In the genomic region with DNA sequence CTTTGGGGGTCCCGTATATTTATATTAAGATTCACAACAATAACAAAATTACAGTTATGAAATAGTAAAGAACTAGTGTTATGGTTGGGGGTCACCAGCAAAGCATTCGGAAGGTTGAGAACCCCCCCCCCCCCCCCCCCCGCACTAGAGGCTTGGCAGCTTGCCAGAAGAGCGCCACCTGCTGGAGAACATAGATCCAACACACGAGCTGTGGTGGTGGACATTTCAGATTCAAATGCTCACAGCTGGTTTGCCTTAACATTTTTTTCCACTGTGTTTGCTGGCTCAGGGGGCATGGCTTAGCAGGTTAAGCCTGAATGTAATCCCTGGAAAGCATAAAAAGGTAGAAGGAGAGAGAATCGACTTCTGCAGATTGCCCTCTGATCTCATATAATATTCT, we compare ENCODE assay signal across 11 mouse cellular contexts.
DNase-seq lines count a peak whose midpoint lies in the region; ATAC-seq and TF ChIP-seq lines count a peak whose summit lies in the region.
"Had no signal": no experiment of that assay in that cellular context is flagged by ENCODE, and none has a peak within 500 bp of the region (broad histone marks: within the 10 kb centered on the region; RNA-seq: fewer than 3 reads in every experiment).

No protein-coding gene starts in this region.

- no peak overlapping the region for H3K27ac ChIP-seq in kidney, postnatal 0 days
- H3K27ac ChIP-seq: heart, embryonic 10.5 days; neural tube, embryonic 13.5 days had no signal

- no peaks in the 10 kb centered on the region for H3K4me1 ChIP-seq in kidney, postnatal 0 days (replicated peaks; ENCODE audit: insufficient read depth, low read length)
- H3K4me1 ChIP-seq: heart, embryonic 10.5 days; neural tube, embryonic 13.5 days had no signal

- H3K4me3 ChIP-seq in kidney, postnatal 0 days (replicated peaks; ENCODE audit: low read depth, low read length) = no peak overlapping the region
- H3K4me3 ChIP-seq: heart, embryonic 10.5 days; neural tube, embryonic 13.5 days had no signal

- peak; percentile 45 to 65 for DNase-seq in cerebellum, postnatal 10 days
- no peak for DNase-seq in cerebellum, adult 11-12 months
- peak; percentile 14 for DNase-seq in kidney, postnatal 0 days (ENCODE audit: low spot score)
- no peak for DNase-seq in kidney, postnatal 14 days
- peak; percentile 57 for DNase-seq in right cerebral cortex, postnatal 4 days
- DNase-seq in right cerebral cortex, postnatal 25 days = no peak
- peak; percentile 52 for DNase-seq in testis, postnatal 10 days (ENCODE audit: low spot score)
- DNase-seq: adrenal gland, postnatal 25 days had no signal

- peak; percentile 52 for TF ChIP-seq CTCF in kidney, postnatal 0 days (IDR thresholded peaks at IDR 0.05; ENCODE audit: low read depth)

- H3K9me3 ChIP-seq in kidney, postnatal 0 days (replicated peaks; ENCODE audit: low read length) = no peaks in the 10 kb centered on the region
- H3K9me3 ChIP-seq: heart, embryonic 10.5 days; neural tube, embryonic 13.5 days had no signal

- 43% methylated on average over 5 of the region's 6 CpGs for WGBS in kidney, postnatal 0 days

- no peaks in the 10 kb centered on the region for H3K36me3 ChIP-seq in kidney, postnatal 0 days (ENCODE audit: insufficient read depth, low read length)
- H3K36me3 ChIP-seq: heart, embryonic 10.5 days; neural tube, embryonic 13.5 days had no signal

- no peak overlapping the region for H3K9ac ChIP-seq in kidney, postnatal 0 days (ENCODE audit: low read depth, low read length)
- H3K9ac ChIP-seq: neural tube, embryonic 13.5 days had no signal

- no peaks in the 10 kb centered on the region for H3K27me3 ChIP-seq in kidney, postnatal 0 days (ENCODE audit: insufficient read depth, low read length)

- ATAC-seq in kidney, postnatal 0 days (replicated peaks; ENCODE audit: low FRiP score, low read depth) = no peak
- ATAC-seq in granulocyte monocyte progenitor cell, adult 5-6 weeks (replicated peaks; ENCODE audit: poor library complexity, severe bottlenecking) = no peak

- no peak overlapping the region for H3K4me2 ChIP-seq in kidney, postnatal 0 days (ENCODE audit: low read length)
- H3K4me2 ChIP-seq: neural tube, embryonic 13.5 days had no signal

Comparison
In these comparisons a context has a peak if more than half of its experiments do, and no peak if none do; other contexts are left out.
1. DNase-seq: peak in cerebellum, postnatal 10 days (2 of 2), kidney, postnatal 0 days (single experiment), right cerebral cortex, postnatal 4 days (single experiment) and testis, postnatal 10 days (single experiment); none in cerebellum, adult 11-12 months (single experiment), kidney, postnatal 14 days (single experiment) and right cerebral cortex, postnatal 25 days (single experiment).